Mouse (Mus musculus) urinary bladder, adult 2 months (tissue): Measurements from ENCODE around the gene Igf1. TPM values are rescaled to one million over a fixed set of nuclear protein-coding genes. Genes with fewer than 3 reads are reported as not detected.

Experiments
- polyA plus RNA-seq: library from polyadenylated mRNA; depleted of rRNA; stranded (reverse); fragments of >200 nt; gene quantifications from 2 replicates; pipeline ENCODE4 v1.2.3, GENCODE M21; 2012; rRNA removed

Gene Igf1
- polyA plus RNA-seq, 1 experiment: 33.7 TPM

Other genes with a start within 250 kb of the Igf1 start
- gene Pmch, start 232.8 kb downstream of the Igf1 start, polyA plus RNA-seq: not detected in 2 replicates